Mouse (Mus musculus): Measurements from ENCODE around the gene Gemin4. TPM values are rescaled to one million over a fixed set of nuclear protein-coding genes. Genes with fewer than 3 reads are reported as not detected.

Gemin4 gene
- 5.0 and 6.2 TPM in 2 replicates for polyA plus RNA-seq (2012; rRNA removed)

DNA sequence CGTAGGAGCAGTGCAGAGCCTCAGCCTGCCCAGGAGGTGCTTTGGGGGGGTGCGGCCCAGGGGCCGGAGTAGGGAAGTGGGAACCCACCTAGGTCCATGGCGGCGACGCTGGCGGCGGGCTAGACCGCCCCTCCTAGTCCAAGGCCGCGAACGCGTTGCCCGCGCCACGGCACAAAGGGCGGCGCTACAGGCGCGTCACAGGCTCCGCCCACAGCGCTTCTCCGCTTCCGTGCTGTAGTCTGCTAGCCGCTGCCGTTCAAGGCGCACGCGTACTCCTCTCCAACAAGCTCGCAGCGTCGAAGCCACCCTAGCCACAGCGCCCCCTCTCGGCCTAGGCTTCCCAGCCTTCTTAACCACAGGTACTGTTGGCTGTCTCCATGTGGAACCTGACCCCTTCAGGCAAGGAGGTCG lies at the start of gene Gemin4, which contains the start of gene Dbil5:
Gemin4 (minus strand) TSS at position 275 of the 411 bp plus-strand sequence.
Dbil5 (plus strand) TSS at position 219 of the 411 bp plus-strand sequence.
- under 1% methylated on average over 35 of the region's 35 CpGs for WGBS
- H3K27me3 ChIP-seq (ENCODE audit: control insufficient read depth, insufficient read depth, low read length) = no peaks in the 10 kb centered on the region
- peaks cover 11% of the 10 kb centered on the region for H3K36me3 ChIP-seq (ENCODE audit: control insufficient read depth, insufficient read depth, low read length)
- peak; percentile 95 to 97 for DNase-seq (ENCODE audit: low read depth in 1 of 2, low spot score in 2 of 2)
- TF ChIP-seq POLR2A (IDR thresholded peaks at IDR 0.05; ENCODE audit: low read depth, low read length) (peak; percentile 83), CTCF (IDR thresholded peaks at IDR 0.05; ENCODE audit: extremely low read depth, insufficient read depth, insufficient read length, insufficient replicate concordance) (peak; percentile 94; the same call in 1 of the 2 replicates)
- peaks cover 8% of the 10 kb centered on the region; the same call in 1 of the 2 replicates for H3K4me1 ChIP-seq (ENCODE audit: control insufficient read depth, insufficient read depth, insufficient read length)
- H3K27ac ChIP-seq (ENCODE audit: insufficient read depth, low read length) = peak within 1 kb of the TSS; percentile 65; the same call in 1 of the 2 replicates
- peak within 1 kb of the TSS; percentile 80 for H3K4me3 ChIP-seq (ENCODE audit: extremely low read depth, insufficient read depth, insufficient read length)

- Histone ChIP-seq H3K4me1 (ENCODE audit: control insufficient read depth, insufficient read depth, insufficient read length) (peaks cover 4% of the 10 kb centered on the region; the same call in 1 of the 2 replicates), H3K27ac (ENCODE audit: insufficient read depth, low read length) (no peak overlapping the region), H3K27me3 (ENCODE audit: control insufficient read depth, insufficient read depth, low read length) (no peaks in the 10 kb centered on the region), H3K36me3 (ENCODE audit: control insufficient read depth, insufficient read depth, low read length) (no peaks in the 10 kb centered on the region), H3K4me3 (ENCODE audit: extremely low read depth, insufficient read depth, insufficient read length) (no peak overlapping the region)
- no peak for TF ChIP-seq CTCF (IDR thresholded peaks at IDR 0.05; ENCODE audit: extremely low read depth, insufficient read depth, insufficient read length, insufficient replicate concordance)
- 88% methylated on average over 19 of the region's 19 CpGs for WGBS
- no peak for DNase-seq (ENCODE audit: low read depth in 1 of 2, low spot score in 2 of 2)
These were observed 45.3 kb upstream of the Gemin4 start for GRCm38 (mm10) chr11:76262611-76263351.

- peaks cover 4% of the 10 kb centered on the region; the same call in 1 of the 2 replicates for H3K4me1 ChIP-seq (ENCODE audit: control insufficient read depth, insufficient read depth, insufficient read length)
- no peak overlapping the region for H3K27ac ChIP-seq (ENCODE audit: insufficient read depth, low read length)
- H3K27me3 ChIP-seq (ENCODE audit: control insufficient read depth, insufficient read depth, low read length) = no peaks in the 10 kb centered on the region
- TF ChIP-seq CTCF (IDR thresholded peaks at IDR 0.05; ENCODE audit: extremely low read depth, insufficient read depth, insufficient read length, insufficient replicate concordance) = no peak
- no peak for TF ChIP-seq POLR2A (IDR thresholded peaks at IDR 0.05; ENCODE audit: low read depth, low read length)
- WGBS = 16% methylated on average over 12 of the region's 12 CpGs
- no peaks in the 10 kb centered on the region for H3K36me3 ChIP-seq (ENCODE audit: control insufficient read depth, insufficient read depth, low read length)
- H3K4me3 ChIP-seq (ENCODE audit: extremely low read depth, insufficient read depth, insufficient read length) = no peak overlapping the region
- DNase-seq (ENCODE audit: low read depth in 1 of 2, low spot score in 2 of 2) = no peak
These were observed 43.8 kb upstream of the Gemin4 start for GRCm38 (mm10) chr11:76261224-76261623.

DNA sequence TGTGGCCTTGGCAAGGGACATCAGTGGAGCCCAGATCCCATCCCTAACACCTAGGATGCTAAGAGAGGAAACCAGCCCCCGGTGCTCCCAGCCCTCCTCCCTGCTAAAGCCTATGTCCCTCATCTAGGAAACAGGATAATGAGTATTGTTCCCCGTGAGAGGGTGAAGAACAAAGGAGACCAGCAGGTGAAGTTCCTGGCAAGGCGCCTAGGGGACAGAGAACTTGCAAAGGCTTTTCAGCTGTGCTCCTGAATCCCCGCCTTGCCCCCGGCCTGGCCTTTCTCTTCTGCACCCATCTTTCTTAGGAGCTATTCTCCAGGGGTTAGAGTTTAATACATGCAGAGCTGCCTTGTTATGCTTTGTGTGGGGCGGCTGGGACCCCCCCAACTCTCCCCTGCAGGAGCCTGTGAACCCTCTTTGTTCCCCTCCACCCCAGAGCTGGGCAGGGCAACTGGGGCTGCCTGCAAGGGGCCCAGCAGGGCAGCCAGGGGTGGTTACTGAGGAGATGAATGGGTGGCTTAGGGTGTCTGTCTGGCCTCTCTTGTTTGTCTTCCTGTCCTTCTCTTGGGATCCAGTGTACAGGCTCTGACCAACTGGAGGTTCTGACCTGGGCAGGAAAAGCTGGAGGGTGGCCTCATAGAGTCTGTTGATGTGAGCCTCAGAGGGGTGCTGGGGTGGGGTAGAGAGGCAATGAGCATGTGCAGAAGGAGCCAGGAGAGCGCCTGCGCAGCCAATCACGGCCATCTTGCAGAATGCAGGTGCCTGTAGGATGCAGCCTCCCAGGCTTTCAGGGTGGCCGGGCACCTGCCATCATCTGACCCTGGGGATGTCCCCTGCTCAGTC lies 43.0 kb upstream of the Gemin4 start:
- WGBS = 88% methylated on average over 10 of the region's 10 CpGs
- Histone ChIP-seq H3K27ac (ENCODE audit: insufficient read depth, low read length) (no peak overlapping the region), H3K36me3 (ENCODE audit: control insufficient read depth, insufficient read depth, low read length) (no peaks in the 10 kb centered on the region), H3K4me3 (ENCODE audit: extremely low read depth, insufficient read depth, insufficient read length) (no peak overlapping the region), H3K4me1 (ENCODE audit: control insufficient read depth, insufficient read depth, insufficient read length) (peaks cover 4% of the 10 kb centered on the region; the same call in 1 of the 2 replicates), H3K27me3 (ENCODE audit: control insufficient read depth, insufficient read depth, low read length) (no peaks in the 10 kb centered on the region)
- TF ChIP-seq CTCF (IDR thresholded peaks at IDR 0.05; ENCODE audit: extremely low read depth, insufficient read depth, insufficient read length, insufficient replicate concordance) (no peak), POLR2A (IDR thresholded peaks at IDR 0.05; ENCODE audit: low read depth, low read length) (no peak)
- DNase-seq (ENCODE audit: low read depth in 1 of 2, low spot score in 2 of 2) = no peak

DNA sequence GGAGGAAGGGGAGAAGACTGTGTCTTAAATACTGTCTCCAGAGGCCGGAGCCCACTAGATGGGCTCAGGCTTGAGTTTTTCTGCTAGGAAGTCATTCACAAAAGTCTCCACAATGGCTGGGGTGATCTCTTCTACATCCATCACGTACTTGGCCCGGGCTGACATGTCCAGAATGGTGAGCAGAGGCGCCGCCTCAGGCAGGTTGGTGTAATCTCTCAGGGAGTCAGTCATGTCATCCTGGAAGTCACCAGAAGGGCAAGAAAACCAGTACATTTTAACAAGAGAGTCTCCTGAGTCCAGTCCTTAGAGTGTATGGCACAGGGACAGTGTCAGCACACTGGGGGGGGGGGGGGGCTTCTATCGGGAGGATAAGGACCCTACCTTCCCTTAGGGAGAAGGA lies 41.0 kb upstream of the Gemin4 start:
- no peak overlapping the region for H3K4me3 ChIP-seq (ENCODE audit: extremely low read depth, insufficient read depth, insufficient read length)
- H3K27me3 ChIP-seq (ENCODE audit: control insufficient read depth, insufficient read depth, low read length) = no peaks in the 10 kb centered on the region
- DNase-seq (ENCODE audit: low read depth in 1 of 2, low spot score in 2 of 2) = no peak
- 90% methylated on average over 6 of the region's 6 CpGs for WGBS
- peaks cover 4% of the 10 kb centered on the region; the same call in 1 of the 2 replicates for H3K4me1 ChIP-seq (ENCODE audit: control insufficient read depth, insufficient read depth, insufficient read length)
- TF ChIP-seq CTCF (IDR thresholded peaks at IDR 0.05; ENCODE audit: extremely low read depth, insufficient read depth, insufficient read length, insufficient replicate concordance) (no peak), POLR2A (IDR thresholded peaks at IDR 0.05; ENCODE audit: low read depth, low read length) (no peak)
- no peaks in the 10 kb centered on the region for H3K36me3 ChIP-seq (ENCODE audit: control insufficient read depth, insufficient read depth, low read length)
- H3K27ac ChIP-seq (ENCODE audit: insufficient read depth, low read length) = no peak overlapping the region

DNA sequence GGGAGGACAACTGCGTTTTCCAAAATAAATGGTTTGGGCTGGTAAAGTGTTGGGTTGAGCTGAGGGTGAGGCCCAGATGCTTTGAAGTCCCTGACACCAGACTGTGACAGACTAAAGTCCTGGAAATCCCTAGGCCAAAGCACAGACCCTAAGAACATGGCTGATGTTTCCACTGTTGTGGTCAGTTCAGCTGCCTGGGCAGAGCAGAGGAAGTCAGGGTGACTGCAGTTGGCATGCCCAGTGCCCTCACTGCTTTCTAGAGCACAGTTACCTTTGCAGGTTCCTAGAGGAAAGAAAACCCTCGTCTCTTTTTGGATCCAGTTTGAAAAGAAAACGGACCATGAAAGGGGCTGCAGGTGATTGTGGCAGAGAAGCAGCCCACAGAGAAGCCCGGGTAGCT lies 39.9 kb upstream of the Gemin4 start:
- no peaks in the 10 kb centered on the region for H3K27me3 ChIP-seq (ENCODE audit: control insufficient read depth, insufficient read depth, low read length)
- H3K4me3 ChIP-seq (ENCODE audit: extremely low read depth, insufficient read depth, insufficient read length) = no peak overlapping the region
- H3K4me1 ChIP-seq (ENCODE audit: control insufficient read depth, insufficient read depth, insufficient read length) = peaks cover 4% of the 10 kb centered on the region; the same call in 1 of the 2 replicates
- no peak for DNase-seq (ENCODE audit: low read depth in 1 of 2, low spot score in 2 of 2)
- no peaks in the 10 kb centered on the region for H3K36me3 ChIP-seq (ENCODE audit: control insufficient read depth, insufficient read depth, low read length)
- WGBS = 85% methylated on average over 4 of the region's 4 CpGs
- TF ChIP-seq CTCF (IDR thresholded peaks at IDR 0.05; ENCODE audit: extremely low read depth, insufficient read depth, insufficient read length, insufficient replicate concordance) (no peak), POLR2A (IDR thresholded peaks at IDR 0.05; ENCODE audit: low read depth, low read length) (no peak)
- no peak overlapping the region for H3K27ac ChIP-seq (ENCODE audit: insufficient read depth, low read length)

All from spleen, adult 2 months (tissue).